Mouse (Mus musculus) activated CD4-positive, CD25-positive, alpha-beta regulatory T cell, adult 4 months (primary cell): ENCODE measurements around the gene Nr3c2. TPM values are rescaled to one million over a fixed set of nuclear protein-coding genes. Genes with fewer than 3 reads are reported as not detected.

ENCODE experiments used
- ATAC-seq: one replicate; pipeline ENCODE4 v1.8.0; 2017
- polyA plus RNA-seq, 2 experiments: library from polyadenylated mRNA; unstranded; fragments of 100-300 nt; shearing (Covaris generic); gene quantifications; one replicate each; pipeline ENCODE4 v1.2.1; 2017

Nr3c2 gene
- polyA plus RNA-seq, 2 experiments from 2014 or later: 1.7 to 2.8 TPM

DNA sequence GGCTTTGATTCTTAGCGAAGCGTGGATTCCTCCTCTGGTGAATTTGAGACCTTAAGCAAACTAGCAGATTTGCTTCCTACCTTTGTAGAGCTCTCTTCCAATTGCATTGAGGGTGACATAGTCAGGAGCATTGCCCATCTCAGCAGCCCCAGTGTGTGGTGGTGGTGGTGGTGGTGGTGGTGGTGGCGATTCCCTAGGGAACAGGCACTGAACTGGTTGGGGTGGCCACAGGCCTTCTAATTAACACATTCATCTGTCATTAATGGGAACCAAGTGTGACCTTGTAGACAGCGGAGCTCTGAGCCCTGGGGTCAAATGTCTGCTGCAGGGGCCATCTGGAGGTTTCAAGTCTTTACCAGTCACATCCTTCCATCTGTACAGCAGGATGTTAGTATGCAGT lies 277.1 kb downstream of the Nr3c2 start:
- ATAC-seq: no peak

DNA sequence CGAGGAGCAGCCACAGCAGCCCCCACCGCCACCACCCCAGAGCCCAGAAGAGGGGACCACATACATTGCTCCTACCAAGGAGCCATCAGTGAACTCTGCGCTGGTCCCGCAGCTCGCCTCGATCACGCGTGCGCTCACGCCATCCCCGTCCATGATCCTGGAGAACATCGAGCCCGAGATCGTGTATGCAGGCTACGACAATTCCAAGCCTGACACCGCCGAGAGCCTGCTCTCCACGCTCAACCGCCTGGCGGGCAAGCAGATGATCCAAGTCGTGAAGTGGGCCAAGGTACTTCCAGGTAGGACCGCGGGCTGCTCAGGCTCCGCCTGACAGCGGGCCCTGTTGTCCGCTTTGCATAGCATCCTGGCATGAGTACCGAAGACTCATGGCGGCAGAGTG lies 286.6 kb downstream of the Nr3c2 start:
- ATAC-seq: no peak

DNA sequence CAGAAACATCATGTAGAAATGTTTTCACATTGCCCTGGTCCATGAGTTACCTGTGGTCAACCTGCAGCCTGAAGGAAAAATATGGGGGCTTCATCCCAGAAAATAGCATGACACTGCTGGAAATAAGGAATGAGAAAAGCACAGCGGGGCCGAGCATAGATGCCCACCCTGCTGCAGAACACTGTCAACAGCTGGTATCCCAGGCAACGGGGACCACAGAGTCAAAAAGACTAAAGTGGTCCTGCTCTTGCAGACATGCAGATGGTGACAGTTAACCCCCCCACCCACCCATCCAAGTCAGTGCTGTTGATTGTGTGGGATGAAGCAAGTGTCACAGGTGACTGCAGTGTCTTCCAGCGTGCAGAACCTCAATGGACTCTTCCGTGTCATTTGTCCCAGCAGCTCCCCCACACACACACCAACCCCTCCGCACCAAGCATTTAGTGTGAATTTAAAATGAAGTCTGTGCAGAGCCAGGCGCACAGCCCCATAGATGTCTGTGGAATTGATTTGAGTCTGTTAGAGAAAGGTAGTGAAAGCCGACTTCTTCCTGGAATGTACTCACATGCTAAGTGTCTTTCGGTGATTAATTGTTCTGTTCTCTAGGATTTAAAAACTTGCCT lies 287.8 kb downstream of the Nr3c2 start:
- no peak for ATAC-seq

DNA sequence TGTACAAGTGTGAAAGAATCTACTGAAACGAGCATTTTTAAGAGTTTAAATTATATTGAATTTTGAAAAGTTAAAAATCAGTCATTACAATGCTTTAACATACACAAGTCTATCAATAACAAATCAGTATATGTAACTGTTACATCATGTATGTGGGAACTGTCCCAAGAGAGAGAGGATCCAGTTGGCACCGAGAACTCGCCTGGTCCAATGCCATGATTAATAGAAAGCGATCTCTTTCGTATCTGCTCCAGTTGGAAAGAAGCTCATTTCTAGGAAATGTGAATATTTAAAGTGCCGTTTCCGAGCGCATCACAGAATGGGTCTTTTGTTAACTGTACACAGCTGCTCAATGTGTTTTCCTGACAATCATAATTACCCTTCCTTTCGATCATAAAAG lies 288.5 kb downstream of the Nr3c2 start:
- no peak for ATAC-seq

DNA sequence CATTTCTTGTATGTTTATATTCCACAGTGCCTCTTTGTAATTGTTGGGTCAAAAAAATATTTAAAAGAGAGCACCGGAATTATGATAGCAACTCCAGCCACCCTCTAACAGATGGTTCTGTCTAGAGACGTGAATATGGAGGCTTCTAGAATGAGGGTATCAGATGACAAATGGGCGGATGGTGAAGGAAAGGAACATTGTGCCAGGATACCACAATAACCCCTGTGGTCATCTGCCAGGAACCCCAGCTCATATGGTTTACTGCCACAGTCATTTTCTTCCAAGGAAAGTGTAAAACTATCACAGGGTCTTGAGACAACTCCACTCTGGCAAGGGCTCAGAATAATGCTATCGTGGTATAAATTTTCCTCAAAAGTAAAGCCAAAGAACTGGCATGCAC lies 289.1 kb downstream of the Nr3c2 start:
- ATAC-seq: no peak

DNA sequence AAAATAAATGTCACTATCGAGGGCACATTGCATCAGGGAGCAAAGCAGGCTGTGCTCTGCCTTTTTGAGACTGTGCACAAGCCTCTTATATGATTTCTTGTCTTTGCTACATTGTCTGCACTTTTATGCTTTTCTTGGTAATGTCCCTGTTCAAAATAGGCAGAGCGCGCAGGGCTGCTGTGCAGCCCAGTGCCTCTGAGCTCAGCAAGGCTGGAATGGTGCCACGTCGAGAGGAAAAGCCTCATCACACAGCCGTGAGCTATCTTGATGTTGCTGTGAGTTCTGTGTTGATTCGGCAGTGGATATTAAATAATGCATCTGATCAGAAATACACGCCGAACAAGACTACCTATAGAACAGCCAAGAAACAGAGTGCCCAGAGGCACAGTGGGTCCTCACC lies 290.1 kb downstream of the Nr3c2 start:
- ATAC-seq: no peak

DNA sequence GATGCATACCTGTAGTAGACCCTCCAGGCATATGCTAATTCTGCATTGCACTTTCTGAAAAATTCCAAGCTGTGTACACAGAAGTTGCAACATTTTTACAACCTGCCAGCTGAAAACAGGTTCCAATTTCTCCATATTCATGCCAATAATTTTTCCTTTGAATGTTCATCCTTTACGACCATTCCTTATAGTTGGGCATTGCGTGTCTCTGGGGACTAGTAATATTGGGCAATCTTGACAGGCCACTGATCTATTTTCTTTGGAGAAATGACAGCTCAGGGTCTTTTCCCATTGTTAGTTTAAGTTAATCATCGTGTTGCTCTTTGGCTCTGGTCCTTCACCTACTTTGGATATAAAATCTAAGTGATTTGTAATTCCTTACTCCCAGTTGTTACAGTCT lies 291.2 kb downstream of the Nr3c2 start:
- no peak for ATAC-seq

DNA sequence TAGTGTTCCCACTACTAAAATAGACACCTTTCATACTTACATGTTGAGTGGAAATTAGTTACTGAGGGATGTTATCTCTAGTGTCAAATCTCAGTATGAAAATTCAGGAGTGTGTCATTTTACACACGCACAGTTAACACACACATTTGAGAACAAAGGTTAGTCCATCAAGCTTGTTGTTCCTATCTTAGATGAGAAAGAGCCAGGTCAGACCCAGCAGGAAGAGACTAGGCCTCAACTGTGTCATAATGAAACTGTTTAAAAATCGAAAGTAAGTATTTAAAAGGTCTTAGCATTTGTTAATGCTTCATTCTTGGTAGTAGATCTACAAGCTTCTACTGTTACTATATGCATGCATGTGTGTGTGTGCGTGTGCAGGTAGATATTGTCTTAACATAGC lies 310.1 kb downstream of the Nr3c2 start:
- peak; percentile 92 for ATAC-seq

DNA sequence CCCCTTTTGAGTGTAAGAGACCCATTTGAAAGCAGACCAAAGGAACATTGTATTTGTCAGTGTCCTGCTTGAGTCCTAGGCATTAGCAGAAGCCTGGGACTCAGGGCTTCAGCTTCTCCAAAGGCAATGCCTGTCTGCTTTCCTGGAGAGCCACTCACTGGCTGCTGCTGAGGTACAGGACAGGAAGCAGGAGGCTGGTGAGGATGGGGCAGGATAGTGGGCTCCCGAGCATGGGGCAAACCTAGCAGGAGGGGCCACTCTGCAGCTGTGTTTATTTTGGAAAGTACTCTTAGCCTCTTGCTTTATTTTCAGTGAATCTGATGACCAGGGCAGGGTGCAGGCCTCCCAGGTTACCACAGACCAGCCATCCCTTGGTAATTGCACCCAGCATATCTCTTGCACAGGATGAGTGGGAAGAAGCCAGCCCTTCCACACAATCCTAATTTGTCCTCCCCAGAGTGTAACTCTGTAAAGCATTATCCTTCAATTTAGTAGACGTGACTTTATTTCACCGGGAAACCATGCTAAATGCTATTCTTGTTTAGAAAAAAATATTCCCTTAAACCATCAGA lies 314.7 kb downstream of the Nr3c2 start:
- no peak for ATAC-seq

DNA sequence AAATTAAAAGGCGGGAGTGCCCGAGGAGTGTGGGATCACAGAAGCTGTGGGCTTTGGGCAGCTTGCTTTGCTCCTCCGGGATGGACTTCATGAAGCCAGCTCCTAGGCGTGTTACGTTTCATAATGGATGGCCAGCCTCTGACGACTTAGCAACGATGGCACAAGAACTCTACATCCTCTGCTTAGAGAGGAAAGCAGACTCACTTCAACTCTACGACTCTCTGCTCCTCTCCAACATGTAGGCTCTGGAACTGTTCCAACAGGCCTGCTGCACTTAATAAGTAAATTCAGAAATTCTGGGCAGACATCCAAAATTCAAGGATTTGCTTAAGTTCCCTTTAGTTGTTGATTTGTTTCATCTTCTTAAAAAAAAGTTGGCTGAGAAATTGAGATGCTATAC lies 315.4 kb downstream of the Nr3c2 start:
- no peak for ATAC-seq

DNA sequence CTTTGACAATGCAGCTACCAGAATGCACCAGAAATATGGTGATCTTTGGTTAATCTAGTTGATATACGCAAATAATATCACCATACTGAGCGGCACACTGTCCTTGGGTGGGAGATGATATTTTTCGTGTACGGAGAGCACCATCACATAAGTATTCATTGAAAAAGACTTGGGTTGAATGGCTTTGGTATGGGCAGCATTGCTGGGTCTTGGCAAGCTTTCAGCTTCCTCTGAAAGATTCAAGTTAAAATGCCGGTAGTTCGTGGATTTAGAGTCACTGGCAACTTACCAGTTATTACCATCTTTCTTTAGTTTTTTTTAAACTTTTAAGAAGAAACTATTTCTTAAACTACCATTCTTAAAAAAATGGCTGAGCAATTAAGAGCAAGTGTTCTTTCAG lies 315.9 kb downstream of the Nr3c2 start:
- ATAC-seq: no peak

DNA sequence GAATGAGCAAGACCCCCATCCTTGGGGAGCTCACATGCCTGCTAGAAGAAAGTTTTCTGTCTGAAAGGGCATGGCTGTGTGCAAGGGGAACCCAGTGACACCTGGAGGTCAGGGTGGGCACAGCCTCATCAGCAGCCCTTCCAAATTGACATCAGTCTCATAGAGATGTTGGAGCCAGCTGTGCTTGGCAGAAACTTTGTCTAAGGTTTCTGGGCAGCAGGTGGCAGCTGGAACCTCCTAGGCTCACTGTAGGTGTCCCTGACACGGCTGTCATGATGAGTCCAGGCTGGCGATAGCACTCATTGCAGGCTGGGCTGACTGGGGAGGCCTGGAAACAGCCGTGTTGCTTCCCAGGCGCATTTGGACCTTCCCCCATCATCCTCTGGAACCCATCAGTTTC lies 323.9 kb downstream of the Nr3c2 start:
- no peak for ATAC-seq

DNA sequence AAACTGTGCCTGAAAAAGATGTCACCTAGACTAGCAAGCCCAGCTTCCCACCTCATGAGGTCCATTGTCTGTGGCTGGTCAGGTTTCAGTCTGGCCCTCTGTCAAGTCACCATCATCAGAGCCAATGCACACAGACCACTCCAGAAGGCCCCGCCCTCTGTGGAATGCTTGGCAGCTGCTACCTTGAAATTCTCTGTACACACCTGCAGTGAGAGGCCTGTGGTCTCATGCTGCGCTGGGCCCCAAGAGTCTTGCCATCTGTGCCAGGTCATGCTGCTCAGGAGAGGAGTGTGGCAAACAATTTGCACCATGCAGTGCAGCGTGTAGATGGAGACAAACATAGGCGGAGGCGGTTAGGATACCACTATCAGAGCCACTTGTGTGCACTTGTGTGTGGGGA lies 328.5 kb downstream of the Nr3c2 start:
- no peak for ATAC-seq

DNA sequence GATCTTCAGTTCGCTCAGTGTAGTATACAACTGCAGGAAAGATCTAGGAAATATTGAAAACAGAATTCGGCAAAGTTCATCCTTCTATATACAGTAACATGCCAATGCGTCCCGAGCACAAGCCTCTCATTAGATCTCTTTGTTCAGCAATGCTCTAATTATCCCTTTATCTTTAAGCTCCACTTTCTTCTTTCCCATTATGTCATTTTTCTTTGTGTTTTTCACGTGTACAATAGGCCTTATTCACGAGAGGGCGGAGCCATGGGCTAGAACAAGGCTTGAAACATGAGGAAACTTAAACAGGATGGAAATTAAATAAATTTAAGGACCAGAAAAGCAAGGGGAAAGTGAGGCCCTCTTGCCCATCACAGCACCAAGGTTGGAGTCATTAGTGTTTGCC lies 329.4 kb downstream of the Nr3c2 start:
- no peak for ATAC-seq

DNA sequence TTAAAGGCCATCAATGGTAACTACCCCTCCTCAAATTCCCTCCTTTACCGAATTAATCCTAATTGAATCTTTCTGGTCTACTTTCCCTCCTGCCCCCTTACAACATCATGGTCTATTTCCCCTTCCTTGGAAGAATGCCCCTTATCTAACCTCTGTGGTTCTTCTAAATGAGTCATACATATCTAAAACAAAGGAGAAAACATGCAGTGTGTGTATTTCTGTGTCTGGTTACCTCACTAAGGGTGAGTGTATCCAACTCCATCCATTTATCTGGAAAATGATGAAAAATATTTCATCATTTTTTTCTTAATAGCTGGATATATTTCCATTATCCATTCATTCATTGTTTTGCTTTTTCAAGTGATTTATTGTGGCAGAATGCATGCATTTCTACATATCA lies 332.0 kb downstream of the Nr3c2 start:
- no peak for ATAC-seq

DNA sequence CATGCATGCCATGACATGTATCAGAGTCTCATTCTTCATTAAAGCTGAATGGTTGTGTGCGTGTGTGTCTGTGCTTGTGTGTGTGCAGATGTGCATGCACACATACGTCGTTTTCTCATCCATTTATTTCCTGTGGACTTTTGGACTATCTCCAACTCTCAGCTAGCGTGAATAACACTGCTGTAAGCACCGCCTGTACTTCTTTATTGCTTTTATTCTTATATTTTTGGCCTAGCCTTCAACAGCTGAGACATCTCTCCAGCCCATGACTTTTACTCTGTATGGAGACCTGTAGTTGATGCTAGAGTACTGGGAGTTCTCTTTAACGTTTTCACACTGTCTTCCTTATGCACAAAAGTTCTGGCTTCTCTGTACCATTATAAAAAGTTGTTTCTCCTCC lies 332.6 kb downstream of the Nr3c2 start:
- ATAC-seq: no peak

DNA sequence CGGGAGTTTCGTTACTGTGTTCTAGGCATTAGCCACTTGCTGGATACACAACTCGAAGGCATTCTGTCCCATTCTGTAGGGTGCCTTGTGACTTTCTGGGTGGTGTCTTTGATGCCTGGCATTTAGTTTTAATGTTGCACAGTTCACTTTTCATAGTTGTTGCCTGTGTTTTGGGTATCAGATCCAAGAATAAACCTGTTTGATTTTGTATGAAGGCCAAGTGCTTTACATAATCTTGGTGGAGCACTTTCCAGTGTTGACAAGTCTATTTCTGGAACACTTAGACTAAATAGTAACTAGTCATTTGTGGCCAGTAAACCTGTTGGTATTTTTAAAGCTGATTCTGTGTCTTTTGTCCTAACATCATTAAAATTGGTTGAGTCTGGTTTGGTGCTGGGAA lies 333.2 kb downstream of the Nr3c2 start:
- no peak for ATAC-seq

DNA sequence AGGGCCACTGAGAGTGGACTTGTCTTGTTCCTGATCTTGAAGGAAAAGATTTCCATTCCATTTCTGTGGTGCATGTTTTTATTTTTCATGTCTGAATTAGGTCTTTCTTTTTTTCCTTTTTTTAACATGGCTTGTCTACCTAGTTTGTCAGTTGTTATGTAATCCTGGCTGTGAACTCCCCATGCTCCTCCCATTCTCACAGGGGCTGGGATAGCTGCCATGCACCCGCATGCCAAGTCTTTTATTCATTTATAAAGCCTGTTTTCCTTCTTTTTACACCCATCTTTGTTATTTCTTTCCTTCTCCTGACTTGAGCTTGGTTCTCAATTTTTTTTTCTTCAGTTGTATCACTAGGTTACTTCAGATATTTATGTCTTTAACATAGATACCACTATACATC lies 337.5 kb downstream of the Nr3c2 start:
- ATAC-seq: no peak

DNA sequence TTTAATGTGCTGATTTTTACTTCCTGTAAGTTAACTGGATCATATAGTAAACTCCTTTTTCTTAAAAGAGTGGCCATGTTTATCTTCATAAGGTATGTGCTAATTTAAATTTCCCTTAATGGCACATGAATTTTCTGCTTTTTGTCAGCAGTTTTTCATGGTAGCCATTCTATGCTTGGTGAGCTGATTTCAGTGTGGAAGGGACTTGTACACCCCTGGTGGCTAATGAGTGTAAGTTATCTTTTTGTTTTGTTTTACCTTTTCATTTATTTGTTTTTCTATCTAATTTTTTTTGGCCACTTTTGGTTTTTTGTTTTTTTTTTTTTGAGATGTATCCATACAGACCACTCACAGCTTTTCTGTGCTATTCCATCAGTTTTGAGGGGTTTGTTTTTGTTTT lies 340.2 kb downstream of the Nr3c2 start:
- ATAC-seq: peak; percentile 72

DNA sequence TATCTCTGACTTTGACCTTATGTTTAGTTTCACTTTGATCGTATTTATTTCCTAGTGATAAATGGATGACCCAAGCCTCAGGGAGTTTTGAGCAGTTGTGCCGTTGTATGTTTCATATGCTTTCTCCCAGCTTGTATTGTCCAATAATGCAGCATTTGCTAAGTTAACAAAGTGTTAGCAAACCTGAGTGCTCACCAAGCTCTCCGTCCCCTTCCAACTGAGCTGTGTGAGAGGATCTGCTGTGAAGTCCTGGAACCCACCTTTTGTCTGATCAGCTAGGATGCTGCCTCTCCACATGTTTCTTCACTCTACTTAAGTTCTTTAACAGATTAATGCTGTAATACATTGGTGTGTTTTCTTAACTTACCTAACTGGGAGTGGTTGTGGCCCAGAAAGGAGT lies 342.1 kb downstream of the Nr3c2 start:
- ATAC-seq: no peak

DNA sequence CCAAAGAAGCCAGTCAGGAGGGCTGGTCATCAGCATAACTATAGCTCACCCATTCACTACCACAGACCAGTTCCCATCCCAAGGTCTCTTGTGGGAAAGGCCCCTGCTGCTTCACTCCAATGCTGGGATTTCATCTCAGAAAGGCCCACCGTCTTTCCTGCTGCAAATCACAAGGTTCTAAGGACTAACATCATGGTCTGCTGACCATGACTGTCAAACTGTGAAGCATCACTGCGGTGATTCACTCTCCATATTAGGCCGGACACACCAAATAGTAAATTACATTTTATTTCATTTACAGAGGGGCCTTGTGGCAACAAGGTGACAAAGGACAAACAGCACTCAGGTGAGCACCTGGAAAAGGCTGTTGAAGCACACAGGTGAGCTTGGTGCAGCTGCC lies 350.9 kb downstream of the Nr3c2 start:
- ATAC-seq: no peak

DNA sequence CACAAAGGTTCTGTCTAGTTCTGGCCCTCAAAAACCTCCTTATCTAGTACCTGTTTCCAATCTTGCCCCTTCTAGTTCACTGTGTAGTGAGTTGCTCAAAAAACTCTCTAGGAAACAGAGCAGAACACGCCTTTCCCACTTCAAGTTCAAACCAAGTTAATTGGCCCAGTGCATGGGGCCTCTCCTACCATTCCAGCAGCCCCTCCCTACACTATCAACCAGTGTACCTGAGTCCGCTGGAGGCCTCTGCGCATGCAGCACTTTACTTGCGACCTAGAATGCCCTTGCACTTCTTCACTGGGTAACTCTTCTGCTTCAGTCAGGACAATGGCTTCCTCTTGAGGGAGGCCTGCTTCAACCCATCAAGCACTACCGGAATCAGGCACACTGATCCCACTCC lies 351.9 kb downstream of the Nr3c2 start:
- no peak for ATAC-seq

DNA sequence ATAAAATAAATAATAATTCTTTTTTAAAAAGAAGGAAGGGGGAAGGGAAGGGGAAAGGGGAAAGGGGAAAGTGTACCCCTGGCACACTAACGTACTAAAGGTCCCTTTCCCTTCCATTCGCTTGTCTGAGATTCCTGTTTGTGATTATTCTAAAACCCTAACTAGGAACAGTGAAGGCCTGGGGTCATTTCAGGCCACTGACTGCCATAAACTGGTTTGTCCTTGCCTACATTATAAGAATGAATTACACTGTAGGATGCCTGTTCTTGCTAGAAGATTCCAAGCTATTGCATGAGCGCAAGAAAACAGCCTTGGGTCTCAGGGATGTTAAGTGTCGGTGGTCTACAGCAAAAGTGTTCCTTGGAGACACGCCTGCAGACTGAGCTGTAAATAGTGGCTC lies 355.2 kb downstream of the Nr3c2 start:
- no peak for ATAC-seq

DNA sequence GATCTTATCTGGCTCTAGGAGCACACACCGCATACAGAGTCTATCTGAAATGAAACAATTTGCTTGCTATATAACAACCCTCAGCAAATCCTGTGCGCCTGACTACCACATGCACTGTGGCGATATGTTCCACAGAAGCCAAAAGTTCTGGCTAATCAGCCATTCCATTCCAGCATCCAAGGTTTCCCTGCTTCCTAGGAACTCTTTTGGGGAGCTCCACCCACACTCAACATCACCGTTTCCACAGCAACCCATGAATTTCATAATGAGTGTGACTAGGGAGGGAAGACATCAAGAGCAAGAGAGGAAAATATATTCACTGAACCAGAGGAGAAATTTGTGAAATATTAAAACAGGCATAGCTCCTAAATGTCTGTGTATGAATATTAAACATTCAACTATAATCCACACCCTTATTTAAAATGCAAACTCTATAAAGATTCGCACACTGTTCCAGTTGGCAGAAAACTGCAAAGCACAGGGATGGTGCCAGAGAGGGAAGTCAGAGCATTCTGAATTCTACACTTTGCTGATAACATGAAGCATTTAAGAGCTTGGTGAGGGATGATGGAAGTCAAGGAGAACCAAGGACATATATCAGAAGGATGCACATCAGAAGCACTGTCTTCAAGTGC lies 357.3 kb downstream of the Nr3c2 start:
- ATAC-seq: no peak

DNA sequence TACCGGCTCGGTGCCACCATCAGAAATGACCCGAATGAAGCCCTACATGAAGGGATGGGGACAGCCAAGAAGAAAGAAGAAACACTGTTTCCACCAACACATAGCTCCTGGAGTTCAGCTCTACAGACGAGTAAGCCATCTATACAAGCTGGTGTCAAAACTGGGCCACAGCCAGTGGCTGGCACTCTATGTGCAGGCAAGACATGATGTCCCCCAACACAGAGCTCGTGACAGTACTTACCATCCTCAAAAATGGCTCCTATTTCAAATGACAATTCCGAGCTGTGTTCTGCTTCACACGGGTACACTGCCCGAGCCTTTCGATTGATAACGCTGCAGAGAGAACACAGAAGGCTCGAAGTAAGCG lies 357.8 kb downstream of the Nr3c2 start:
- ATAC-seq: no peak
